Mouse (Mus musculus) kidney, adult 2 months (tissue): ENCODE data around the gene Cript. TPM values are rescaled to one million over a fixed set of nuclear protein-coding genes. Genes with fewer than 3 reads are reported as not detected.
"Not testable (repeated sequence)": the region's sequence is repeated elsewhere in the genome, so short reads cannot be mapped to it uniquely, and the experiment has no call there.

Experiments
- DNase-seq: peaks from one replicate; pipeline ENCODE4 v3.0.0; 2021
- H3K27ac ChIP-seq: fragments of 200-500 bp; 2 replicates; pipeline ENCODE4 v1.5.1; 2012; ENCODE audit warnings: low read depth, low read length, control low read depth, inconsistent platforms; ENCODE audit not compliant: insufficient read depth
- H3K27me3 ChIP-seq: fragments of 200-500 bp; replicated peaks from 2 replicates; pipeline ENCODE4 v1.6.1; 2012; ENCODE audit warnings: mild to moderate bottlenecking, moderate library complexity, low read length, inconsistent platforms; ENCODE audit not compliant: control insufficient read depth, insufficient read depth
- H3K36me3 ChIP-seq: fragments of 200-500 bp; 2 replicates; pipeline ENCODE4 v1.6.1; 2012; ENCODE audit warnings: mild to moderate bottlenecking, moderate library complexity, low read length, inconsistent platforms; ENCODE audit not compliant: control insufficient read depth, insufficient read depth
- H3K4me1 ChIP-seq: fragments of 200-500 bp; 2 replicates; pipeline ENCODE4 v1.6.1; 2011; ENCODE audit warnings: low read length; ENCODE audit not compliant: control insufficient read depth, insufficient read depth
- H3K4me3 ChIP-seq: fragments of 200-500 bp; 2 replicates; pipeline ENCODE4 v1.5.1; 2011; ENCODE audit warnings: mild to moderate bottlenecking, low read depth, low read length, control low read depth; ENCODE audit not compliant: insufficient read depth
- CTCF ChIP-seq: fragments of 200-500 bp; conservative IDR thresholded peaks from 2 replicates; pipeline ENCODE4 v1.5.1; 2011; ENCODE audit warnings: low read depth, mild to moderate bottlenecking, control low read depth, low read length, moderate library complexity, mixed read lengths; ENCODE audit not compliant: insufficient read depth, insufficient read length
- POLR2A ChIP-seq: fragments of 200-500 bp; IDR thresholded peaks from one replicate; pipeline ENCODE4 v1.6.1; 2011; ENCODE audit warnings: low read depth, low read length, control low read depth
- WGBS: fragments of 180-500 bp; shearing (Covaris S2); methylation state at CpG from one replicate; pipeline ENCODE4 v1.1.7; 2018; 5-methylcytosine and 5-hydroxymethylcytosine counted together
- polyA plus RNA-seq: library from polyadenylated mRNA; depleted of rRNA; stranded (reverse); fragments of >200 nt; gene quantifications from 2 replicates; pipeline ENCODE4 v1.2.3, GENCODE M21; 2012; rRNA removed

The Cript gene
- polyA plus RNA-seq, 1 experiment, result 30.6 TPM

- no peak overlapping the region for H3K27ac ChIP-seq
- no peaks in the 10 kb centered on the region for H3K4me1 ChIP-seq
- no peak overlapping the region for H3K4me3 ChIP-seq
- no peaks in the 10 kb centered on the region for H3K27me3 ChIP-seq
- TF ChIP-seq POLR2A, result no peak
- TF ChIP-seq CTCF, result no peak
- no peaks in the 10 kb centered on the region for H3K36me3 ChIP-seq
- 75% methylated on average over 5 of the region's 5 CpGs for WGBS
- no peak for DNase-seq
These were observed 47.6 kb downstream of the Cript start for GRCm38 (mm10) chr17:87072766-87073440.

GRCm38 (mm10) chr17:87073470-87073869 is 48.1 kb downstream of the Cript start:
- Histone ChIP-seq H3K27me3 (no peaks in the 10 kb centered on the region), H3K4me1 (no peaks in the 10 kb centered on the region), H3K4me3 (no peak overlapping the region), H3K36me3 (no peaks in the 10 kb centered on the region), H3K27ac (no peak overlapping the region)
- TF ChIP-seq CTCF (no peak), POLR2A (no peak)
- DNase-seq, result no peak

GRCm38 (mm10) chr17:87078217-87078616 is 52.9 kb downstream of the Cript start:
- WGBS, result 97% methylated on average over 17 of the region's 17 CpGs
- DNase-seq, H3K36me3 ChIP-seq, H3K27ac ChIP-seq, H3K4me3 ChIP-seq, H3K27me3 ChIP-seq, H3K4me1 ChIP-seq: not testable (repeated sequence)

- 94% methylated on average over 7 of the region's 7 CpGs for WGBS
- no peak for TF ChIP-seq CTCF
- no peak for TF ChIP-seq POLR2A
- Histone ChIP-seq H3K27ac (no peak overlapping the region), H3K4me3 (no peak overlapping the region), H3K27me3 (no peaks in the 10 kb centered on the region), H3K4me1 (no peaks in the 10 kb centered on the region), H3K36me3 (no peaks in the 10 kb centered on the region)
- DNase-seq, result no peak
These were observed 55.4 kb downstream of the Cript start for GRCm38 (mm10) chr17:87080724-87081123.

GRCm38 (mm10) chr17:87082547-87082946 is 57.2 kb downstream of the Cript start:
- 76% methylated on average over 4 of the region's 4 CpGs for WGBS
- Histone ChIP-seq H3K36me3 (no peaks in the 10 kb centered on the region), H3K27ac (no peak overlapping the region), H3K4me1 (no peaks in the 10 kb centered on the region), H3K27me3 (no peaks in the 10 kb centered on the region), H3K4me3 (no peak overlapping the region)
- DNase-seq, result no peak
- TF ChIP-seq POLR2A (no peak), CTCF (no peak)

- Histone ChIP-seq H3K27ac (no peak overlapping the region), H3K36me3 (no peaks in the 10 kb centered on the region)
- 74% methylated on average over 5 of the region's 5 CpGs for WGBS
These were observed 58.3 kb downstream of the Cript start for GRCm38 (mm10) chr17:87083671-87084070.

More at GRCm38 (mm10) chr17:87083671-87084070, 58.3 kb downstream of the Cript start:
- no peaks in the 10 kb centered on the region for H3K27me3 ChIP-seq
- DNase-seq, result no peak
- no peak overlapping the region for H3K4me3 ChIP-seq
- TF ChIP-seq CTCF, result no peak
- no peak for TF ChIP-seq POLR2A
- H3K4me1 ChIP-seq, result no peaks in the 10 kb centered on the region

Other genes with a start within 250 kb of the Cript start
- not detected in 2 replicates for gene Tmem247, start 108.2 kb upstream of the Cript start, polyA plus RNA-seq
- gene Atp6v1e2, start 77.7 kb upstream of the Cript start, polyA plus RNA-seq, result not detected in 2 replicates
- gene Rhoq, start 62.5 kb upstream of the Cript start, polyA plus RNA-seq, result 27.1 and 30.8 TPM in 2 replicates
- gene Pigf, start 144 bp upstream of the Cript start, polyA plus RNA-seq, result 8.6 and 11.7 TPM in 2 replicates
- 11.5 and 11.7 TPM in 2 replicates for gene Socs5, start 82.1 kb downstream of the Cript start, polyA plus RNA-seq
- gene Mcfd2, start 240.4 kb downstream of the Cript start, polyA plus RNA-seq, result 159 and 170 TPM in 2 replicates